Mouse (Mus musculus): Measurements from ENCODE around the gene Tldc2. TPM values are rescaled to one million over a fixed set of nuclear protein-coding genes. Genes with fewer than 3 reads are reported as not detected.

Gene Tldc2
- total and polyA plus RNA-seq, 3 experiments = not detected

- Histone ChIP-seq H3K27me3 (replicated peaks) (no peaks in the 10 kb centered on the region), H3K79me2 (replicated peaks; ENCODE audit: control insufficient read depth, extremely low read depth, insufficient read depth, poor library complexity, severe bottlenecking) (no peaks in the 10 kb centered on the region), H3K4me2 (ENCODE audit: insufficient read depth, low read depth, poor library complexity, severe bottlenecking) (no peak overlapping the region), H3K36me3 (replicated peaks in 1 of 2; ENCODE audit: control insufficient read depth in 1 of 2, insufficient read depth in 1 of 2, low read length in 1 of 2) (peaks cover 70 to 85% of the 10 kb centered on the region in 2 experiments), H3K9me3 (replicated peaks; ENCODE audit: low read length) (no peaks in the 10 kb centered on the region), H3K9ac (ENCODE audit: insufficient read depth, low read depth) (no peak overlapping the region), H3K27ac (ENCODE audit: insufficient read depth, low read depth) (no peak overlapping the region), H3K4me3 (replicated peaks in 1 of 3; ENCODE audit: low read depth in 2 of 3, low read length in 2 of 3, poor library complexity in 1 of 3) (no peak overlapping the region), H3K4me1 (ENCODE audit: control insufficient read depth in 1 of 2, insufficient read depth in 2 of 2) (peaks cover 2 to 15% of the 10 kb centered on the region in 2 experiments; a peak in 3 of 4 replicates)
- no peak for TF ChIP-seq HCFC1 (IDR thresholded peaks at IDR 0.05; ENCODE audit: low read depth, low read length)
- TF ChIP-seq USF2 (conservative IDR thresholded peaks at IDR 0.05; ENCODE audit: low read depth, low read length) = no peak
- no peak for TF ChIP-seq PAX5 (IDR thresholded peaks at IDR 0.05; ENCODE audit: low read length)
- TF ChIP-seq E2F4 (IDR thresholded peaks at IDR 0.05; ENCODE audit: insufficient replicate concordance, low read depth, low read length) = no peak
- TF ChIP-seq POLR2AphosphoS2 (IDR thresholded peaks at IDR 0.05; ENCODE audit: low read depth, low read length) = no peak
- no peak for TF ChIP-seq MXI1 (IDR thresholded peaks at IDR 0.05; ENCODE audit: low read depth, low read length)
- no peak for TF ChIP-seq TCF12 (IDR thresholded peaks at IDR 0.05; ENCODE audit: low read depth, low read length)
- TF ChIP-seq GABPA (IDR thresholded peaks at IDR 0.05; ENCODE audit: insufficient replicate concordance, low read depth, low read length) = no peak
- TF ChIP-seq ELF1 (IDR thresholded peaks at IDR 0.05; ENCODE audit: low read depth, low read length) = no peak
- no peak for TF ChIP-seq TBP (conservative IDR thresholded peaks at IDR 0.05; ENCODE audit: low read depth, low read length)
- TF ChIP-seq SIN3A (IDR thresholded peaks at IDR 0.05; ENCODE audit: low read length) = no peak
- in situ Hi-C loops (cut with MboI; ENCODE audit: low pct_ligation_motif_present, low pct_unique_long_range_greater_than_20kb, low sequenced_read_pairs) = no loop called here
- dilution Hi-C loops (cut with MboI; ENCODE audit: extremely low pct_ligation_motif_present, extremely low pct_unique_long_range_greater_than_20kb, low sequenced_read_pairs) = no loop called here
- no peak for DNase-seq (ENCODE audit: extremely low read depth)
Observed at GRCm38 (mm10) chr2:157108236-157108635, 21.4 kb downstream of the Tldc2 start.

GRCm38 (mm10) chr2:157116964-157117363 is 30.1 kb downstream of the Tldc2 start:
- no peaks in the 10 kb centered on the region for H3K9me3 ChIP-seq (replicated peaks; ENCODE audit: low read length)
- DNase-seq (ENCODE audit: extremely low read depth) = peak; percentile 69
- TF ChIP-seq ETS1 (conservative IDR thresholded peaks at IDR 0.05; ENCODE audit: low read depth, low read length) (no peak), RAD21 (IDR thresholded peaks at IDR 0.05; ENCODE audit: low read depth, low read length) (peak; percentile 62), CTCF (conservative IDR thresholded peaks at IDR 0.05 in 1 of 2, IDR thresholded peaks at IDR 0.05 in 1 of 2; ENCODE audit: low read depth in 2 of 2, low read length in 2 of 2) (peak; percentile 71 to 77), NELFE (IDR thresholded peaks at IDR 0.05; ENCODE audit: low read depth, low read length) (no peak), SMC3 (IDR thresholded peaks at IDR 0.05; ENCODE audit: low read depth, low read length) (peak; percentile 50), ZMIZ1 (IDR thresholded peaks at IDR 0.05; ENCODE audit: low read depth, low read length) (no peak), MEF2A (IDR thresholded peaks at IDR 0.05; ENCODE audit: borderline replicate concordance, low read depth, low read length) (no peak), IRF4 (IDR thresholded peaks at IDR 0.05; ENCODE audit: low read depth, low read length) (no peak)
- H3K4me2 ChIP-seq (ENCODE audit: insufficient read depth, low read depth, poor library complexity, severe bottlenecking) = no peak overlapping the region
- H3K4me1 ChIP-seq (ENCODE audit: control insufficient read depth in 1 of 2, insufficient read depth in 2 of 2) = peaks cover 2 to 9% of the 10 kb centered on the region in 2 experiments; a peak in 3 of 4 replicates
- no peaks in the 10 kb centered on the region for H3K79me2 ChIP-seq (replicated peaks; ENCODE audit: control insufficient read depth, extremely low read depth, insufficient read depth, poor library complexity, severe bottlenecking)
- H3K9ac ChIP-seq (ENCODE audit: insufficient read depth, low read depth) = no peak overlapping the region
- peaks cover 56 to 83% of the 10 kb centered on the region in 2 experiments for H3K36me3 ChIP-seq (replicated peaks in 1 of 2; ENCODE audit: control insufficient read depth in 1 of 2, insufficient read depth in 1 of 2, low read length in 1 of 2)
- in situ Hi-C loops (cut with MboI; ENCODE audit: low pct_ligation_motif_present, low pct_unique_long_range_greater_than_20kb, low sequenced_read_pairs) = no loop called here
- dilution Hi-C loops (cut with MboI; ENCODE audit: extremely low pct_ligation_motif_present, extremely low pct_unique_long_range_greater_than_20kb, low sequenced_read_pairs) = no loop called here
- H3K27me3 ChIP-seq (replicated peaks) = no peaks in the 10 kb centered on the region
- no peak overlapping the region for H3K27ac ChIP-seq (ENCODE audit: insufficient read depth, low read depth)
- no peak overlapping the region for H3K4me3 ChIP-seq (replicated peaks in 1 of 3; ENCODE audit: low read depth in 2 of 3, low read length in 2 of 3, poor library complexity in 1 of 3)

Data from CH12.LX (cell line).